In the genomic region with DNA sequence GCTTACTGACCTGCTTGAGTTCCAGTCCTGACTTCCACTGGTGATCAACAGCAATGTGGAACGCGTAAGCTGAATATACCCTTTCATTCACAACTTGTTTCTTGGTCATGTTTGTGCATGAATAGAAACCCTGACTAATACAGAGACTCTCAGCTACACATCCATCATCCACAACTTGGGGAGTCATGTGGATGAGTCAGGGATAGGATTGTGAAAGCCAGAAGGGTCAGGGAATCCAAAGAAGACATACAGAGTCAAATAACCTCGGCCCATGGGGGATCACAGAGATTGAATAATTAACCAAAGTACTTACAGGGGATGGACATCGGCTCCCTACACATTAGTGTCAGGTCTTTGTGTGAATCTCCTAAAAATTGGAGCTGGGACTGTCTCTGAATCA, we compare ENCODE assay signal across 40 mouse cellular contexts. TPM values are rescaled to one million over a fixed set of nuclear protein-coding genes. Genes with fewer than 3 reads are reported as not detected.
"Had no signal": no experiment of that assay in that cellular context is flagged by ENCODE, and none has a peak within 500 bp of the region (broad histone marks: within the 10 kb centered on the region; RNA-seq: fewer than 3 reads in every experiment).

No protein-coding gene starts in this region.

- ATAC-seq: hindbrain, postnatal 0 days; intestine, embryonic 16.5 days; liver, embryonic 12.5 days had no signal

- DNase-seq: gastrocnemius, adult 2 months; gastrocnemius, postnatal 10 days; gastrocnemius, postnatal 25 days; heart, adult 18-20 months; heart, postnatal 14 days; heart, postnatal 36 days; kidney, adult 11 months; kidney, adult 8-10 months; kidney, postnatal 10 days; kidney, postnatal 25 days; kidney, postnatal 4 days; layer of hippocampus, adult 9-11 months; layer of hippocampus, postnatal 36 days; left cerebral cortex, postnatal 4 days; lung, adult 18-20 months had no signal

RNA-seq across cellular contexts. Expression of a gene that starts 7.2 kb away (rescaled TPM):
- total RNA-seq: gastrocnemius, adult 2 months; gastrocnemius, postnatal 10 days; gastrocnemius, postnatal 25 days; granulocyte monocyte progenitor cell, adult 5-6 weeks; heart, adult 18-20 months; heart, adult 8-10 months; heart, postnatal 14 days; heart, postnatal 36 days; hematopoietic stem cell, adult 5-6 weeks; hindbrain, postnatal 0 days; layer of hippocampus, adult 2 months; layer of hippocampus, postnatal 14 days; layer of hippocampus, postnatal 36 days; left cerebral cortex, adult 18-20 months; left cerebral cortex, adult 8-10 months; left cerebral cortex, postnatal 10 days; left cerebral cortex, postnatal 25 days; left cerebral cortex, postnatal 4 days had no signal
- polyA plus RNA-seq: heart, embryonic 10.5 days; heart, embryonic 13.5 days; heart, embryonic 15.5 days; heart, postnatal 0 days; hindbrain, embryonic 11.5 days; hindbrain, embryonic 13.5 days; hindbrain, embryonic 15.5 days; hindbrain, postnatal 0 days; intestine, embryonic 14.5 days; kidney, embryonic 14.5 days; kidney, embryonic 16.5 days; limb, embryonic 11.5 days; limb, embryonic 13.5 days; limb, embryonic 15.5 days had no signal
